Mouse (Mus musculus) forebrain, embryonic 14.5 days (tissue): ENCODE measurements at regions not wholly inside any gene's neighbourhood (a gene's known extent, or its start where the extent isn't known, plus 50 kb on each side); places are given as distances from the start of the nearest gene placed in this dataset.

Source experiments
- ATAC-seq: fragments of 200-750 bp; cut with Nextera tagmentation; 2 replicates; pipeline ENCODE4 v1.8.0; 2017; ENCODE audit warnings: mild to moderate bottlenecking, moderate library complexity
- DNase-seq: peaks from one replicate; pipeline ENCODE4 v3.0.0-alpha.2; 2015; ENCODE audit warnings: low spot score
- H3K27ac ChIP-seq: fragments of 300-500 bp; sonication (generic); 2 replicates; pipeline ENCODE4 v1.5.1; 2014; ENCODE audit warnings: low read depth, mild to moderate bottlenecking, control low read depth, low read length, moderate library complexity
- H3K27me3 ChIP-seq: fragments of 300-500 bp; sonication (generic); replicated peaks from 2 replicates; pipeline ENCODE4 v1.6.1; 2014; ENCODE audit warnings: low read length, control low read depth, mixed read lengths; ENCODE audit not compliant: control insufficient read depth, insufficient read depth
- H3K36me3 ChIP-seq: fragments of 300-500 bp; sonication (generic); 2 replicates; pipeline ENCODE4 v1.6.1; 2014; ENCODE audit warnings: low read length, control low read depth; ENCODE audit not compliant: control insufficient read depth, insufficient read depth
- H3K4me1 ChIP-seq: fragments of 300-500 bp; sonication (generic); 2 replicates; pipeline ENCODE4 v1.6.1; 2014; ENCODE audit warnings: antibody characterized with exemption, low read length, control low read depth; ENCODE audit not compliant: control insufficient read depth, insufficient read depth
- H3K4me2 ChIP-seq: fragments of 300-500 bp; sonication (generic); 2 replicates; pipeline ENCODE4 v1.6.1; 2014; ENCODE audit warnings: mild to moderate bottlenecking, control low read depth, low read length
- H3K4me3 ChIP-seq: fragments of 300-500 bp; sonication (generic); 2 replicates; pipeline ENCODE4 v1.5.1; 2014; ENCODE audit warnings: low read depth, low read length, control low read depth
- H3K9ac ChIP-seq: fragments of 300-500 bp; sonication (generic); 2 replicates; pipeline ENCODE4 v1.6.1; 2014; ENCODE audit warnings: mild to moderate bottlenecking, low read length, control low read depth, moderate library complexity
- H3K9me3 ChIP-seq: fragments of 300-500 bp; sonication (generic); replicated peaks from 2 replicates; pipeline ENCODE4 v1.6.1; 2016; ENCODE audit warnings: low read length, control low read depth, mixed read lengths; ENCODE audit not compliant: control insufficient read depth
- WGBS: fragments of 180-500 bp; shearing (Covaris S2); extraction: QIAGEN DNeasy Blood & Tissue Kit; methylation state at CpG from one replicate; pipeline ENCODE4 v1.1.7; 2014; 5-methylcytosine and 5-hydroxymethylcytosine counted together

DNA sequence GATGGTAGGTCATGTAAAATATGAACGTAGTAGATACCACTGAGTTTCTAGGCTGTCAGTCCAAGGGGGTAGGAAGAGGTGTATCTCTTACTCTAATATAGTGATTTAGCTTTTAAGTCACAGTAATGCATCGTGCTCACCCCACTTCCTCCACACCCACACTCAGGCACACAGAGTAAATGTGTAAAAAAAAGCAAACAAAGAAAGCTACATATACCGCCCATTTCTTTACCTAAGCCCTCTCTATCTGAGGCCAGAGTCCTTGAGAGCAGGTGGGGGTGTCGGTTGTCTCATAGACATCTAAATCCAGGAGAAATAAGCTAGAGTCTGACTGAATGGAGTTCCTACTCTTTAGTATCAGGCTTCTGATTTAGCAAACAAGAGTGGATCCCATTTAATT, 548.5 kb upstream of the Id4 start:
- no peak for DNase-seq

DNA sequence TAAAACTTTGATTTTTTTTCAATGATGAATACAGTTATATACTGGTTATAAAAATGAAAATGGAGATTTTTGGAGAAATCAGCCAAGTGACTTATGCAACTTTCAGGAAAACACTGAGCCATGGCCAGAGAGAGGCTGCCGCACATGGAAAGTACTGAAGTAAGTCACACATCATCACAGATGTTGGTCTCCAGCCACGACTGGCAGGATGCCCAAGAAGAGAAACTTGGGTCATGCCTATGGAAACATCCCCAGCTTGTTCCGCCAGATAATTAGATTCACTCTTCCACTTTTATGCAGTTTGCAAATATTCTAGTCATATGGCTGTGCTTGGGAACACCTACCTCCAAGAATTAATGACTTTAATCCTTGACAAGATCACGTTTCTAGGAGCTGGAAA, 544.8 kb upstream of the Id4 start:
- no peak overlapping the region for H3K9ac ChIP-seq
- no peaks in the 10 kb centered on the region for H3K27me3 ChIP-seq
- no peaks in the 10 kb centered on the region for H3K36me3 ChIP-seq
- H3K27ac ChIP-seq, result no peak overlapping the region
- DNase-seq, result no peak
- H3K4me3 ChIP-seq, result no peak overlapping the region
- WGBS, result 78% methylated on average over 4 of the region's 4 CpGs
- ATAC-seq, result no peak
- no peaks in the 10 kb centered on the region for H3K4me1 ChIP-seq
- no peak overlapping the region for H3K4me2 ChIP-seq
- H3K9me3 ChIP-seq, result no peaks in the 10 kb centered on the region

More for the DNA sequence above, 548.5 kb upstream of the Id4 start:
- H3K9me3 ChIP-seq, result no peaks in the 10 kb centered on the region
- H3K27me3 ChIP-seq, result no peaks in the 10 kb centered on the region
- H3K4me2 ChIP-seq, result no peak overlapping the region
- H3K9ac ChIP-seq, result no peak overlapping the region
- peaks cover 2% of the 10 kb centered on the region for H3K4me1 ChIP-seq
- no peak overlapping the region for H3K27ac ChIP-seq
- ATAC-seq, result no peak
- no peaks in the 10 kb centered on the region for H3K36me3 ChIP-seq
- WGBS, result 93% methylated on average over 4 of the region's 4 CpGs
- no peak overlapping the region for H3K4me3 ChIP-seq

DNA sequence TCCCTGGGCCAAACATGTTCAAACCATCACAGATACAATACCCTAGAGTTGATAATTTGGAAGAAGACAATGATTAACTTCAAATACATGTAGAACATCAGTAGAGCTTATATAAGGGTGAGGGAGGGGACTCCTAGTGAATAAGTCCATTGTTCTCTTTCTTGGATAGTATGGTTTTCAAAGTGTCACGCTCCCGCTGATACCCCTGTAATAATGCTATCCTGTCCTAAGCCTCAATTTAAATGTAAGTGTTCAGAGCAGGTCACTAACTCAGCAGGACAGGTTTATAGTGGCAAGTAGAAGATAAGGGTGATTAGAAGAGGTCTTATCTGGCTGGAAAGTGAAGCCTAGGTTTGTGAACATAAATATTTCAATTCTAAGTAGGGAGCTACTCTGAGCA, 540.4 kb upstream of the Id4 start:
- Histone ChIP-seq H3K9me3 (no peaks in the 10 kb centered on the region), H3K4me2 (no peak overlapping the region), H3K4me3 (no peak overlapping the region), H3K27ac (no peak overlapping the region), H3K36me3 (no peaks in the 10 kb centered on the region), H3K27me3 (no peaks in the 10 kb centered on the region), H3K4me1 (no peaks in the 10 kb centered on the region), H3K9ac (no peak overlapping the region)
- no peak for ATAC-seq
- no peak for DNase-seq
- 95% methylated on average over 2 of the region's 2 CpGs for WGBS

DNA sequence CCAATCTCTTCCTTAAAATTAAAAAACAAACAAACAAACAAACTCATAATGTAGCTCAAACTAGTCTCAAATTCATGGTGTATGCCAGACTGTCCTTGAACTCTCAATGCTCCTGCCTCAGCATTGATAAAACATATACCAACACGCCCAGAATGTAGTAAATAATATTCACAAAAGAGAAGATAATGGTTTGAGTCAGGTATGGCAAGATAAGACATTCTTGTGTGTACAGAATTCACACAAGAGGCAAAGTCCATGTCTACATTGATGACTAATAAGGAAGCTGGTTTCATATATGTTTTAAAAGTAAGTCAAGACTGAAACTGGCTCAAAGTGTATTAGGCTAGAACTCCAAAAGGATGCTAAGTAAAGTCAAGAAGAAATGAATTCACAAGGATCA, 526.6 kb upstream of the Id4 start:
- H3K4me3 ChIP-seq, result no peak overlapping the region
- H3K27ac ChIP-seq, result no peak overlapping the region
- WGBS, result 67% methylated on average over 1 of the region's 1 CpGs
- no peaks in the 10 kb centered on the region for H3K9me3 ChIP-seq
- no peaks in the 10 kb centered on the region for H3K4me1 ChIP-seq
- H3K27me3 ChIP-seq, result no peaks in the 10 kb centered on the region
- H3K9ac ChIP-seq, result no peak overlapping the region
- H3K36me3 ChIP-seq, result no peaks in the 10 kb centered on the region
- no peak for DNase-seq
- H3K4me2 ChIP-seq, result no peak overlapping the region
- ATAC-seq, result no peak

DNA sequence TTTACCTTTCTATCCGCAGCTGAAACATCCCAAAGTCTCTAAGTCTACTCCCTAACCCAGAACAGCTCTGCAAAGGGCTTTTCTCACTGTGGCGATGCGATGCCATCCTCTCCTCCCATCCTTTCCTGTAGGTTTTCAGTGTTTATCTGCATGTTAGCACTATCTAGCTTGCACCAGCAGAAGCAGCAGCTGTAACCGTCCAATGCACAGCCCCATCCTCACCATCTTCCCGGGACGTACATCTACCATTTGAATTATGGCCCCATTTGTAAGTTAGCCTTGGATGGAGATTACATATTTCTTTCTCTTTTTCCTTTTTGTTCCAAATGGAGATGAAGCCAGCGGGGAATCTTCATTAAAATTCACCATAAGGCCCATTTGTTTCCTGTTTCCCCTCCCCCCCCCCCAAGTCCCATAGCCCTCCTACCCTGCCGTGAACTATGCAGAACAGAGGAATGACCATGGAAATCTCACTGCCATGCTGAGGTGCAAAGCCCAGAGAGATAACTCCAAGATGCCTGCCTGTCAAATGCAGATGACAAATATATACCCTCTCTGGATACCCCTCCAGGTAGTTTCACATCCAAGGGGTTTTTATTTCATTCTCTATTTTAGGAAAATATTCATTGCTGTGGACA, 525.5 kb upstream of the Id4 start:
- Histone ChIP-seq H3K9ac (no peak overlapping the region), H3K4me2 (no peak overlapping the region), H3K27me3 (no peaks in the 10 kb centered on the region), H3K36me3 (no peaks in the 10 kb centered on the region), H3K4me3 (no peak overlapping the region), H3K4me1 (no peaks in the 10 kb centered on the region), H3K9me3 (no peaks in the 10 kb centered on the region), H3K27ac (no peak overlapping the region)
- DNase-seq, result no peak
- 80% methylated on average over 8 of the region's 8 CpGs for WGBS
- no peak for ATAC-seq

DNA sequence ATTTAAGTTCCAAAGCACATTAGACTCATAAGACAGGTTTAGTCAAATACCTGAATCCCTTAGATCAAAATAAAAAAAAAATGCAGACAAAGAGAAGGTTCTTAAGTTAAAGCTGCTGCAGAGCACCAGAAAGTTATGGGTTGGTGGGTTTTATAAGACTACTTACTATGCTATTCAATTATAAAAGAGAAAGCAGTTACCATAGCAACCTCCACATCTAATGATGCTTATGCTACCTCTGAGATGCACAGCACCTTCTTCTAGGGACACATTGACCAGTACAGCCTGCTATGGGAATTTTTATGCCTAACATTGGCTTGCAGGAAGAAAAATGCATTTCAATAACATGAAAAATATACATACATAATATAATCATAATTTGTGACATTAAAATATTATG, 512.1 kb upstream of the Id4 start:
- H3K4me2 ChIP-seq, result no peak overlapping the region
- H3K4me3 ChIP-seq, result no peak overlapping the region
- H3K4me1 ChIP-seq, result no peaks in the 10 kb centered on the region
- H3K36me3 ChIP-seq, result no peaks in the 10 kb centered on the region
- H3K9ac ChIP-seq, result no peak overlapping the region
- H3K9me3 ChIP-seq, result no peaks in the 10 kb centered on the region
- no peak overlapping the region for H3K27ac ChIP-seq
- DNase-seq, result peak; percentile 52
- no peaks in the 10 kb centered on the region for H3K27me3 ChIP-seq
- ATAC-seq, result no peak

DNA sequence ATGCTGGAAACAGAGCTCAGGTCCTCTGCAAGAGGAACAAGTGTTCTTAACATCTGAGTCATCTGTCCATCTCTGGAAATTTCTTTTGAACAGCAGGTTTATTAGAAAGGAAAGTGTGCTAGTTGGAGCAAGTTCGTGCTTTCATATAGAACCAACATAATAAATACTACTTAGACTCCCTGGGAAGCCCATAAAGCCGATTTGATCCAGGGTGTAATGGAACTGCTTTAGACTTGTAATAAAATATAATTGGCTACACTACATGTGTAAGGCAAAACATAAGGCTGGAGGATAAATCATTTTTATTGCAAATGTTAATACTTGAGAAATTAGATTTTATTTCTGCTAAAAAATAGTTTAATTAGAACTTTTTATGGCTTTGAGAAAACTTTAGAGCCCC, 510.0 kb upstream of the Id4 start:
- Histone ChIP-seq H3K27ac (no peak overlapping the region), H3K9ac (no peak overlapping the region), H3K27me3 (no peaks in the 10 kb centered on the region), H3K4me3 (no peak overlapping the region), H3K4me2 (no peak overlapping the region), H3K9me3 (no peaks in the 10 kb centered on the region), H3K36me3 (no peaks in the 10 kb centered on the region), H3K4me1 (no peaks in the 10 kb centered on the region)
- no peak for ATAC-seq
- WGBS, result 75% methylated on average over 2 of the region's 2 CpGs
- DNase-seq, result no peak

DNA sequence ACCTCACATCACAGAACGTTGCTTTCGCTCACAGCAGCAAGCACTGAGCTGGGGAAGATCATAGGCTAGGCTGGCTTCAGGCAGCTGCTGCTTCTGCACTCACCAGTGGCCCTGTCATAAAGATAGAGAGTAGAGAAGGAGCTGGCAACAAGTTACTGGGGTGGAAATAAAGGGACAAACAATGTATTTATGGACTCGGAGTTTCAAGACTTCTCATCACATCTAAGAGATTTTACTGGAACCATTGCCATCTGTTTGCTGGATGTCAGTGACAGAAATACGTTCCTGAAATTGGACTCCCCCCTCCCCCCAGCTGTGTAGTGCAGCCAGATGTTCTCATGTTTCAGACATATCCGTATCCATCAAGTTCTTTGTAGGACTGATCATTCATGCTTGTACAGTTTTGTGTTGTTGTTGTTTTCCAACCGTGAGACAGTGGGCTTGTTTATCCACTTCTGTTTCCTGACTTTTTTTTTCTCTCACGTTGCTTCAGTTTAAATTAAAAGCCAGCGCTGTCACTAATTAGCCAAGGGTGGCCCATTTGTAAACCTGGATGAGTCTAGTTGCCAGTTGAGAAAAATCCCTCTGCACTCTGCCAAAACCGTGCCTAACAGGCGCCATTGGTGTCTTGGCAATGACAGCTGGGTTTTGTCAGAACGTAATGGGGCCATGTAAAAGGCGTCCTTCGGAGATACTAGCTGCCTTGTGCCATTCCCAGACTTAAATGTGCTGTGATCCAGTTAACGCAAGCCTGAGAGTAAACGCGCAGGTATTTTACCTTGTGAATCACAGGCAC, 496.0 kb upstream of the Id4 start:
- Histone ChIP-seq H3K4me3 (no peak overlapping the region), H3K36me3 (no peaks in the 10 kb centered on the region), H3K4me1 (no peaks in the 10 kb centered on the region), H3K27me3 (no peaks in the 10 kb centered on the region), H3K4me2 (no peak overlapping the region), H3K9me3 (no peaks in the 10 kb centered on the region), H3K9ac (no peak overlapping the region), H3K27ac (no peak overlapping the region)
- no peak for ATAC-seq
- 58% methylated on average over 16 of the region's 16 CpGs for WGBS
- peak; percentile 55 for DNase-seq

DNA sequence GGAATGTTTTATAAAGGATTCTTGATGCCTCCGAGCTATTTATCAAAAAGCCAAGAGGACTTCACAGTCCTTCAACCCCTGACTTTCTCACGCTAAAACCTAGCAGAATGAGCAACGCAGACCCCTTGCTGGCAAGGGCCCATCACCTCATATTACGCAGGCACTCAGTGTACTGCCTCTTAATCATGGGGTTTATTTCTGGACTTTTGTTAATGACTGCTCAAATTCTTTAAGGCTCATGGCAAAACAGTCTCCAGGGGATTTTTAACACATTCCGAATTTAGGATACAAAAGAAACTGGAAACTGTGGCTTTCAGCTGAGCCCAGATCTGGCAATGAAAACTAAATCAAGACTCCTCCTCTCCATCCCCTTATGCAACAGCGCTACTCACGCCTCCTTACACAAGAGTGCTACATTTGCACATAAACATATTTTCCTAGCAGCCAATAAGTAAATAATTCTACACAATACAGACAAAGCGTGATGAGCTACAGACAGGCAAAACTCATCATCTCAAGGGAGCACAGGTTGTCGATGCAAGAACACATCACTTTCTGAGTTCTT, 492.0 kb upstream of the Id4 start:
- no peaks in the 10 kb centered on the region for H3K9me3 ChIP-seq
- DNase-seq, result no peak
- ATAC-seq, result no peak
- H3K27me3 ChIP-seq, result no peaks in the 10 kb centered on the region
- no peak overlapping the region for H3K4me2 ChIP-seq
- H3K4me3 ChIP-seq, result no peak overlapping the region
- H3K9ac ChIP-seq, result no peak overlapping the region
- H3K36me3 ChIP-seq, result no peaks in the 10 kb centered on the region
- H3K27ac ChIP-seq, result no peak overlapping the region
- no peaks in the 10 kb centered on the region for H3K4me1 ChIP-seq
- 72% methylated on average over 9 of the region's 9 CpGs for WGBS
